Mouse (Mus musculus) midbrain, embryonic 12.5 days (tissue): Measurements from ENCODE around the gene Pdcd7. TPM values are rescaled to one million over a fixed set of nuclear protein-coding genes. Genes with fewer than 3 reads are reported as not detected.

Experiments used
- ATAC-seq: fragments of 200-750 bp; cut with Nextera tagmentation; 2 replicates; pipeline ENCODE4 v1.8.0; 2017; ENCODE audit warnings: low read depth, moderate TSS enrichment, moderate library complexity; ENCODE audit not compliant: low FRiP score
- H3K27ac ChIP-seq: fragments of 300-500 bp; sonication (generic); replicated peaks from 2 replicates; pipeline ENCODE4 v1.5.1; 2016; ENCODE audit warnings: mild to moderate bottlenecking
- H3K27me3 ChIP-seq: fragments of 300-500 bp; sonication (generic); 2 replicates; pipeline ENCODE4 v1.6.1; 2016; ENCODE audit warnings: mild to moderate bottlenecking
- H3K36me3 ChIP-seq: fragments of 300-500 bp; sonication (generic); 2 replicates; pipeline ENCODE4 v1.6.1; 2016
- H3K4me1 ChIP-seq: fragments of 300-500 bp; sonication (generic); 2 replicates; pipeline ENCODE4 v1.6.1; 2016
- H3K4me2 ChIP-seq: fragments of 300-500 bp; sonication (generic); replicated peaks from 2 replicates; pipeline ENCODE4 v1.6.1; 2016; ENCODE audit warnings: mild to moderate bottlenecking, moderate library complexity
- H3K4me3 ChIP-seq: fragments of 300-500 bp; sonication (generic); 2 replicates; pipeline ENCODE4 v1.5.1; 2016; ENCODE audit warnings: mild to moderate bottlenecking
- H3K9ac ChIP-seq: fragments of 300-500 bp; sonication (generic); replicated peaks from 2 replicates; pipeline ENCODE4 v1.6.1; 2016; ENCODE audit warnings: mild to moderate bottlenecking, moderate library complexity
- H3K9me3 ChIP-seq: fragments of 300-500 bp; sonication (generic); 2 replicates; pipeline ENCODE4 v1.6.1; 2016; ENCODE audit warnings: mild to moderate bottlenecking
- WGBS: fragments of 180-500 bp; shearing (Covaris S2); methylation state at CpG from one replicate; pipeline ENCODE4 v1.1.7; 2016; 5-methylcytosine and 5-hydroxymethylcytosine counted together
- polyA plus RNA-seq: library from polyadenylated mRNA; unstranded; fragments of >200 nt; fragmentation: Nextera tagmentation; extraction: Ambion mirVana; gene quantifications from 2 replicates; pipeline ENCODE4 v1.2.1, GENCODE M21; 2016

The Pdcd7 gene
- polyA plus RNA-seq = 12.2 and 14.3 TPM in 2 replicates

GRCm38 (mm10) chr9:65345854-65346475 lies at the start of gene Pdcd7:
Gene Pdcd7, plus strand, starts transcription at chr9:65346104.
- peak within 1 kb of the TSS; percentile 96 for H3K4me3 ChIP-seq
- H3K4me1 ChIP-seq = peaks cover 15% of the 10 kb centered on the region
- H3K9me3 ChIP-seq = no peaks in the 10 kb centered on the region
- ATAC-seq = peak; percentile 95
- H3K27me3 ChIP-seq = no peaks in the 10 kb centered on the region
- under 1% methylated on average over 54 of the region's 59 CpGs for WGBS
- H3K4me2 ChIP-seq = peak within 1 kb of the TSS; percentile 96
- H3K9ac ChIP-seq = peak within 1 kb of the TSS; percentile 96
- H3K36me3 ChIP-seq = no peaks in the 10 kb centered on the region
- H3K27ac ChIP-seq = peak within 1 kb of the TSS; percentile 92

- H3K4me2 ChIP-seq = no peak overlapping the region
- no peak overlapping the region for H3K9ac ChIP-seq
- no peaks in the 10 kb centered on the region for H3K9me3 ChIP-seq
- no peak for ATAC-seq
- 100% methylated on average over 2 of the region's 2 CpGs for WGBS
- H3K36me3 ChIP-seq = peaks cover 28% of the 10 kb centered on the region
- H3K27ac ChIP-seq = no peak overlapping the region
- H3K27me3 ChIP-seq = no peaks in the 10 kb centered on the region
- no peak overlapping the region for H3K4me3 ChIP-seq
- peaks cover 12% of the 10 kb centered on the region for H3K4me1 ChIP-seq
Measured at GRCm38 (mm10) chr9:65297056-65297455, 48.8 kb upstream of the Pdcd7 start.

GRCm38 (mm10) chr9:65298761-65299160 lies 47.1 kb upstream of the Pdcd7 start:
- no peak overlapping the region for H3K27ac ChIP-seq
- H3K27me3 ChIP-seq = no peaks in the 10 kb centered on the region
- H3K9ac ChIP-seq = no peak overlapping the region
- H3K4me1 ChIP-seq = peaks cover 7% of the 10 kb centered on the region
- H3K9me3 ChIP-seq = no peaks in the 10 kb centered on the region
- H3K36me3 ChIP-seq = peaks cover 45% of the 10 kb centered on the region
- ATAC-seq = no peak
- H3K4me2 ChIP-seq = no peak overlapping the region
- WGBS = 90% methylated on average over 3 of the region's 3 CpGs
- H3K4me3 ChIP-seq = no peak overlapping the region

DNA sequence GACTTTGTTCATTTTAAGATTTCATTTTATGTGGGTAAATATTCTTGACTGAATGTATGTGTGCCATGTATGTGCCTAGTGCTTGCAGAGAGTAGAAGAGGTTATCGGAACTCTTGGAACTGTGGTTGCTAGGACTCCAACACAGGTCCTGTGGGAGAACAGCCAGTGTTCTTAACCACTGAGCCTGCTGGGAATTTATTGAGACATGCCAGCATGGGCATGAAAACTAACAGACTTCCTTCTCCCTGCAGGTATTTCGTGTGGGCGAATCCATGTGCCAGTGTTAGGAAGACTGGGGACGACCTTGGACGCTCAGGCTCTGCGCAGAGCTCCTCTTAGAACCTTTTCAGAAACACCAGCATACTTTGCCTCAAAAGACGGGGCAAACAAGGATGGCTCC lies 46.3 kb upstream of the Pdcd7 start:
- H3K4me3 ChIP-seq = no peak overlapping the region
- H3K36me3 ChIP-seq = peaks cover 48% of the 10 kb centered on the region
- ATAC-seq = no peak
- H3K4me2 ChIP-seq = no peak overlapping the region
- H3K27me3 ChIP-seq = no peaks in the 10 kb centered on the region
- WGBS = 96% methylated on average over 7 of the region's 7 CpGs
- no peaks in the 10 kb centered on the region for H3K9me3 ChIP-seq
- H3K27ac ChIP-seq = no peak overlapping the region
- peaks cover 7% of the 10 kb centered on the region for H3K4me1 ChIP-seq
- H3K9ac ChIP-seq = no peak overlapping the region

DNA sequence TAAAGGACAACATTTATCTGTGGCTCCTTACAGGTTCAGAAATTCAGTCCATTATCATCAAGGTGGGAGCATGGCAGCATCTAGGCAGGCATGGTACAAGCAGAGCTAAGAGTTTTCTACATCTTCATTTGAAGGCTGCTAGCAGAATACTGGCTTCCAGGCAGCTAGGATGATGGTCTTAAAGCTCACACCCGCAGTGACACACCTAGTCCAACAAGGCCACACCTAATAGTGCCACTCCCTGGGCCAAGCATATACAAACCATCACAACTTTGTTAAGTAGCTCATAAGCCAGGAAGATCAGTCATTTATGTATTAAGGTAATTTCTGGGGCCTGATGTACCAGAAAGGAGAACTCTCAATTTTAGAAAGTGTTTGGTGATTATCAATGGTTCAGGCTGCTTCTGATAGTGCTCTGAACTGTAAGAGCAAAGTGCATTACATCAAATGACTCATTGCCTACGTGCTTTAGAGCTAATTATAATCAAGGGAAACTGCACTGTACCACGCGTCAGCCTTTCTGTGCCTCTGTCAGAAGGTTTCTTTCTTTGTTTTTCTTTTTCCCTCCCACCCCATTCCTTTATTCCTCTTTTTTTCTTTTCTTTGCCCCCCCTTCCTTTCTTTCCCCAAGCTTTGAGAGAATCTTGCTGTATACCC lies 43.4 kb upstream of the Pdcd7 start:
- peaks cover 63% of the 10 kb centered on the region for H3K36me3 ChIP-seq
- H3K4me2 ChIP-seq = no peak overlapping the region
- no peak overlapping the region for H3K27ac ChIP-seq
- no peaks in the 10 kb centered on the region for H3K4me1 ChIP-seq
- no peaks in the 10 kb centered on the region for H3K27me3 ChIP-seq
- no peak overlapping the region for H3K4me3 ChIP-seq
- WGBS = 92% methylated on average over 4 of the region's 4 CpGs
- H3K9ac ChIP-seq = no peak overlapping the region
- H3K9me3 ChIP-seq = no peaks in the 10 kb centered on the region
- ATAC-seq = no peak

- Histone ChIP-seq H3K9ac (no peak overlapping the region), H3K4me3 (no peak overlapping the region), H3K36me3 (peaks cover 66% of the 10 kb centered on the region), H3K4me2 (no peak overlapping the region), H3K9me3 (no peaks in the 10 kb centered on the region), H3K27ac (no peak overlapping the region), H3K27me3 (no peaks in the 10 kb centered on the region), H3K4me1 (no peaks in the 10 kb centered on the region)
- no peak for ATAC-seq
- 97% methylated on average over 4 of the region's 4 CpGs for WGBS
Measured at GRCm38 (mm10) chr9:65303586-65303985, 42.3 kb upstream of the Pdcd7 start.

DNA sequence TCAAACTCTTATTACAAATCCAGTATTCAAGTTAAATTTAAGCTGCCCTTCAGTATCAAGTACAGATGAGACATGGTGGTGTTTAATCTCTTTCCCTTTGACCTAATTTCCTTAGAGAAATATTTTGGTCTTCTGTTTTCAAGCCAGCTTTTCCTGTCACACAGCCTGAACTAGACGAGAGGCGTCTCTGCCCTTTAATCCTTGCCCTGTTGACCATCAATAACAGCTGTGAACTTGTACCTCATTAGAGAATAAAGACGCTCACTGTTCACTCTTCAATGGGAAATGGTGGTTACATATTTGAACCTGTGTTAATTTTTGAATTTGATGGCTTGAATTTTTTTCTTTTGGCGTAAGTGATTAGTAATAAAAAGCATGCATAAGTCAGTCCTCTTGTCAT lies 41.6 kb upstream of the Pdcd7 start:
- Histone ChIP-seq H3K4me3 (no peak overlapping the region), H3K36me3 (peaks cover 72% of the 10 kb centered on the region), H3K4me1 (no peaks in the 10 kb centered on the region), H3K27me3 (no peaks in the 10 kb centered on the region), H3K27ac (no peak overlapping the region), H3K4me2 (no peak overlapping the region), H3K9ac (no peak overlapping the region), H3K9me3 (no peaks in the 10 kb centered on the region)
- WGBS = 84% methylated on average over 4 of the region's 4 CpGs
- ATAC-seq = no peak

GRCm38 (mm10) chr9:65306672-65307071 lies 39.2 kb upstream of the Pdcd7 start:
- H3K9me3 ChIP-seq = no peaks in the 10 kb centered on the region
- 97% methylated on average over 2 of the region's 2 CpGs for WGBS
- no peak overlapping the region for H3K4me2 ChIP-seq
- peaks cover 66% of the 10 kb centered on the region for H3K36me3 ChIP-seq
- no peaks in the 10 kb centered on the region for H3K4me1 ChIP-seq
- no peak overlapping the region for H3K4me3 ChIP-seq
- H3K9ac ChIP-seq = no peak overlapping the region
- H3K27me3 ChIP-seq = no peaks in the 10 kb centered on the region
- no peak overlapping the region for H3K27ac ChIP-seq
- ATAC-seq = no peak

DNA sequence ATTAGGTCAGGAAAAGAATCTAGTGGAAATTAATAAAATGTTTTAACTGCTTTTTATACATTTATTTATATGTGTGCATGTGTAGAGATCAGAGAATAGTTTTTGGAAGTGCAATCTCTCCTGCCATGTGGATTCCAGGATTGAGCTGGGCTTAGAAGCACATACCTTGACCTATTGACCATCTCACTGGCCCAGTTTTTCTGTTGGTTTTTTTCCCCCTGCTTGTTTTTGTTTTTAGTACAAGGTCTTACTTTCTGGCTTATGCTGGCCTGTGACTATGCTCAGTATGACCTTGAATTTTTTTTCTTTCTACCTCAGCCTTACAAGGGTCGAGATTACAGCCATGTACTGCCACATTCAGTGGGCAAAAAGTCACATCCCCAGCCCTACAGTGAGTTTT lies 37.9 kb upstream of the Pdcd7 start:
- Histone ChIP-seq H3K9me3 (no peaks in the 10 kb centered on the region), H3K4me2 (no peak overlapping the region), H3K4me1 (no peaks in the 10 kb centered on the region), H3K27me3 (no peaks in the 10 kb centered on the region), H3K4me3 (no peak overlapping the region), H3K27ac (no peak overlapping the region), H3K9ac (no peak overlapping the region), H3K36me3 (peaks cover 65% of the 10 kb centered on the region)
- 91% methylated on average over 1 of the region's 1 CpGs for WGBS
- no peak for ATAC-seq

- no peak for ATAC-seq
- H3K4me3 ChIP-seq = no peak overlapping the region
- no peaks in the 10 kb centered on the region for H3K27me3 ChIP-seq
- H3K27ac ChIP-seq = no peak overlapping the region
- 94% methylated on average over 4 of the region's 4 CpGs for WGBS
- no peak overlapping the region for H3K9ac ChIP-seq
- no peaks in the 10 kb centered on the region for H3K9me3 ChIP-seq
- H3K4me2 ChIP-seq = no peak overlapping the region
- H3K36me3 ChIP-seq = peaks cover 61% of the 10 kb centered on the region
- no peaks in the 10 kb centered on the region for H3K4me1 ChIP-seq
Measured at GRCm38 (mm10) chr9:65312669-65313357, 33.1 kb upstream of the Pdcd7 start.

GRCm38 (mm10) chr9:65313846-65314245 lies 32.1 kb upstream of the Pdcd7 start:
- Histone ChIP-seq H3K9ac (no peak overlapping the region), H3K4me1 (no peaks in the 10 kb centered on the region), H3K27ac (no peak overlapping the region), H3K4me3 (no peak overlapping the region), H3K36me3 (peaks cover 60% of the 10 kb centered on the region), H3K9me3 (no peaks in the 10 kb centered on the region), H3K27me3 (no peaks in the 10 kb centered on the region), H3K4me2 (no peak overlapping the region)
- ATAC-seq = no peak
- WGBS = 100% methylated on average over 1 of the region's 1 CpGs

DNA sequence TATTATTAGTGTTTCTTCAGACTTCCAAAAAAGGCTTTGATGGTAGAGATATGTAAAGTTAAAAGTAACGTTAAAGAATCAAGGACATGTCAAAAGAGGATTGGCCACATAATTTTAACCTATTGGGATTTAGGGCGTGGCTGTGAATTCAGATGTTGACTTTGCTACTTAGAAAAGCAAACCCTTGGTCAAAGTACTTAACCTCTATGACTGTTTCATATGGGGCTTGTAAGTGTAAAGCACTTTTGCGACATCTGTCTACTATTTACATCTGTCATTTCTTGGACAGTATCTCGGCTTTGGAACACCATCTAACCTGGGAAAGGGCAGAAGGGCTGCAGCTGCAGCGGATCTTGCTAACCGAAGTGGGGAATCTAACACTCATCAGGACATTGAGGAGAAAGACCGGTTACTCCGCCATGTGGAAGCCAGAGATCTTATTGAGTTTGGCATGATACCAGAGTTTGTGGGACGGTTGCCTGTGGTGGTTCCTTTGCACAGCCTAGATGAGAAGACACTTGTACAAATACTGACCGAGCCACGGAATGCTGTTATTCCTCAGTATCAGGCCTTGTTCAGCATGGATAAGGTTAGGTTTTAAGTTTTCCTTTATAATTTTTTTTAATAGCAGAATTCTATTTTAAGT lies 23.5 kb upstream of the Pdcd7 start:
- Histone ChIP-seq H3K27me3 (no peaks in the 10 kb centered on the region), H3K9me3 (no peaks in the 10 kb centered on the region), H3K9ac (no peak overlapping the region), H3K4me1 (no peaks in the 10 kb centered on the region), H3K27ac (no peak overlapping the region), H3K4me3 (no peak overlapping the region), H3K36me3 (peaks cover 72% of the 10 kb centered on the region), H3K4me2 (no peak overlapping the region)
- no peak for ATAC-seq
- whole genome bisulfite sequencing = 93% methylated on average over 11 of the region's 11 CpGs
